Mouse (Mus musculus) hindlimb bud, embryonic 11.5 days (tissue): ENCODE data around the gene Plcg2.

ENCODE experiments used
- DNase-seq: peaks from one replicate; pipeline ENCODE4 v3.0.0-alpha.2; 2012; ENCODE audit warnings: low read depth, low spot score; ENCODE audit errors: extremely low spot score

The Plcg2 gene

DNA sequence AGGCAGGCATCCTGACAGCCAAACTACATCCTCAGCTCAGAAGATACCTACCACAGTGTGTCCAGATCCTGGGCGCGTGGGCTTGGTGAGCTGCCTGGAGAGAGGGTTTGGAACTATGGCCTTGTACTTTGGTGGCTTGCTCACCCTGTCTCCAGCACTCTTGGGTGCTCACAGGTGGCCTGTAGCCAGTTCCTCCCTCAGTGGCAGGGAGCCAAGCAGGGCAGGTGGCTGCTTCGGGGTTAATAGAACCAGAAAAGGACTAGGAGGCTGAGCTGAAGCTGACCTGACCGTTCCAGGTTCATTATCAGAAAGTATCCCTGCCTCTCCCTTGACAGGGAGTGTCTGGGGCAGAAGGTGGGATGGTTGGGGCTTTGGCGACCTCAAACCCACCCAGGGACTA lies 48.3 kb downstream of the Plcg2 start:
- no peak for DNase-seq

- DNase-seq = no peak
These were observed 49.9 kb downstream of the Plcg2 start for GRCm38 (mm10) chr8:117547945-117548344.

GRCm38 (mm10) chr8:117548453-117548852 lies 50.4 kb downstream of the Plcg2 start:
- no peak for DNase-seq

GRCm38 (mm10) chr8:117550529-117550928 lies 52.4 kb downstream of the Plcg2 start:
- no peak for DNase-seq

DNA sequence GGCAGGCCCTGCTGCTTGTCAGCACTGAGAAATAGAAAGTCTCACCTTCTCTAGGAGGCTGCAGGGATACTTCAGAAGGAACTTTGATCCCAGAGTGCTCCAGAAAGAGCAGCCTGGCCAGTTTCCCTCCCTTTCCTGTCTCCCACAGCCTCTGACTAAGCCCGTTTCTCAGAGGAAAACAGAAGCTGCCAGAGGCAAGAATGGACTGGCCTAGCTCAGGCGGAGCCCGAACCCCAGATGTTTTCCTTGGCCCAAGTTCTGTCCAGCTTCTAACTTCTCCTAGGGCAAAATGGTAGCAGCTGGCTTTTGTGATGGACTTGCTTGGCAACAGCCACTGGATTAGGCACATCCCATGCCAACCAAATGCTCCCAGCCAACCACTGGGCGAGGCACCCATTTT lies 62.9 kb downstream of the Plcg2 start:
- DNase-seq = no peak

DNA sequence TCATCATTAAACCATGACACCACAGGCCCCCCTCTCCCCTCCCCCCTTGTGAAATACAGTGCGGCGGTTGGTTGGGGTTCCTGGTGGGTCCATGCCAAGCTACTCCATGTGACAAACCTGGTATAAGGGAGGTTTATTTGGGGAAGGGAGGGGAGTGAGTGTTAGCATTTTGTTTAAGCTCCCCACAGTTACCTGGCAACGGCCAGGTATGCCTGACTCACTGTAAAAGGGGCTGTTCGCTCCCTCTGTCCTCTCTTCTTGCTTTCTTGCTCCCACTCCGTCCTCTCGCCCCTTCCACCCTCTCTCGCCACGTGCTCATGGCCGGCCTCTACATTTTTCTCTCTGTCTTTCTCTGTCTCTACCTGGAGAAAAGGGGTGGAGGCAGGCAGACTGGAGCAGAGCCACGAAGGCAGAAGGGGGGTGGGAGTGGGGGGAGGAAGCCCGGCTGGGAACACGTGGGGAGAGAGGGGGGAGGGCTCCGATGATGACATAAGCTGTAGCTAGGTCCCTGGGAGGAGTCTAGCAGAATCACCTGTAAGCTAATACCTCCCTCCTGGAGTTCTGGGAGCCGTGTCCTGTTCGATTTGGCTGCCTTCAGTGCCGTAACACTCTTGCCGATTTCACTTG lies 63.8 kb downstream of the Plcg2 start:
- DNase-seq = no peak

DNA sequence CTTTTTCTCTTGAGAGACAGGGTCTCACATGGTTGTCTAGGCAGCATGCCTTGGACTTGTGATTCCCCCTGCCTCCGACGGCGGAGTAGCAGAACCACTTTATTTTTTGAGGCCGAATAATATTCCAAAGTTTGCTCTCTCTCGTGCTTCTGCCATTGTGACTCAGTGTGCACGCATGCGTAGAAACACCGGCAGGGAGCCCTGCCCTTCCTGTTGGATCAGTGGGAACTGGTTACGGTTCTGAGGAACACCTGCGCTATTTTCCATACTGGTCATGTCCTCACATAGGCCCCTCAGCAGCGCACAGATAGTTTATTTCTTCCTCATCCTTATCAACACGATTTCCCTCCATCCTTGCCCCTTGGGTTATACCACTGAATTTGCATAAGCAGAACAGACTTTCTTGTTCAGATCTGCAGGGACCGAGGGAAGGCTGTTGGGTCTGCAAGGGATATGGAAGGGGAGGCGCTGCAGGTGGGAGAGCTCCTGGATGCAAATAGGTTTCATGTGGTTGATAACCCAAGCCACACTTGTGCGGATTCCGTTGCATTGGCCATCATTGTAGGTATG lies 64.4 kb downstream of the Plcg2 start:
- DNase-seq = no peak

DNA sequence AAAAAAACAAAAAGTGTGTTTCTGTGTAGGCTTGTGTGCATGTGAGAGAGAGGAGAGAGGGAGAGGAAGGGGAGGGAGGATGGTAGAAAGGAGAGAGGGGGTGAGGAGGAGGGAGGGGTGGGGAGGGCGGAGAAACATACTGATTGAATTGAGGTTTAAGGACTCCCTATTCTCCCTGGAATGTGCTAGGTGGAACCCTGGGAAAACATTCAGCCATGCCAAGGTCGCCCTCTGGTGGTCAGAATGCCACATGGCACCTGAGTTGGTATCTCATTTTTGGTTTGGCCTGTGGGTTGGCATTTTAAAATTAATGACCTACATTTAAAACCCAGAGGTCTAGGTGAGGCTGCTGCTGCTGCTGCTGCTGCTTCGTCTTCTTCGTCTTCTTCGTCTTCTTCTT lies 71.3 kb downstream of the Plcg2 start:
- DNase-seq = peak; percentile 85

DNA sequence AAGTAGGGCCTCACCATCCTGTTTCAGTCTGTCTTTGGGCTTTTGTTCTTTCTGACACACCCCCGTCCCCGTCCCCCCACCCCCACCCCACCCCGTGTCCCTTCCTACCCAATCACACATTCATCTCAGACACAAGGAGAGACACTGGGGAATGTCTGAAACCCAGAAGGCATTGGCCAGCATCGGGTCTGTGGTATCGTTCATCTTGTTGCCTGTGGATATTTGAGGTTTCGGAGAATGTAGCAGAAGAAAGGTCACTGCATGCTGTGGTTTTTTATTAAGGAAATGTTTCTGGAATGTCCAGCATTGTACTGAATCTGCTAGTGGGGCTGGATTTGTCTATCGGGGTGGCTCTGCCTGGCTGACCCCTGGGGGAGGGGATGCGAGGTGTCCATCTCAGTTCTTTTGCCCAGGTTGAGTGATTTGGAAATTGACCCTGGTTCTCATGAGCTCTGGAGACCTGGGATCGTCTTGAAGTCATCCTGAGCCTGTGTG lies 78.2 kb downstream of the Plcg2 start:
- no peak for DNase-seq

- no peak for DNase-seq
These were observed 79.0 kb downstream of the Plcg2 start for GRCm38 (mm10) chr8:117577059-117577458.

- no peak for DNase-seq
These were observed 79.8 kb downstream of the Plcg2 start for GRCm38 (mm10) chr8:117577883-117578282.

DNA sequence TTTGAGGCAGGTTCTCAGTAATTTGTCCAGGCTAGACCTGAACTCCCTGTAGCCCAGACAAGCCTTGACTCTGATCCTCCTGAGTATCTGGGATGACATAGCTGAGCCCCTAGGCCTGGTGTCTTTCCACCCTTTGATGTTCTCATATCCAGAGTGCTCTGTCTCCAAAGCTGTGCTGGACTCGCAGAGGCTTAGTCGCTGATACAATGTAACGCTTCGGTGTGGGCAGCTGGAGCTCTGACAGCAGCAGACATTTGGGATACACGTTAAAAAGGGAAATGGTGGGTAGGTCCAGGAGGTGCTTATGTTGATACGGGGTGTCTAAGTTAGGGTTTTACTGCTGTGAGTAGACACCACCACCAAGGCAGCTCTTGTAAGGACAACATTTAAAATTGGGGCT lies 80.8 kb downstream of the Plcg2 start:
- DNase-seq = no peak

- DNase-seq = no peak
These were observed 95.8 kb downstream of the Plcg2 start for GRCm38 (mm10) chr8:117593862-117594261.

DNA sequence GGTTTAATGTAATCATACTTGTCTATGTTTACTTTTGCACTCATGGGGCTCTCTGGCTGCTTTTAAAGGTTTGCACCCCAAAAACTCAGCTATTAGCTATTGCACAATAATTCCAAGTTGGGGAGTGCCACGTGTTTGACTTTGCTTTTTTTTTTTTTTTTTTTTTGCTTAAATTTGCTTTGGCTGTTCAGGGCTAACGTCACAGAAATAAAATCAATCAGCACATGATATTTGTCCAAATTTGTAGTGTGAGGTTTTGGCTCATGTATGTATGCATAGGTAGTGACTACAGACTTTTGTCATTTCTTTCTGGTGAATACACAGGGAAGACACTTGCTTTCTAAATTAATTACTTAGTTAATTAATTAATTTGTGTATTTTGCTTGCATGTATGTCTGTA lies 96.9 kb downstream of the Plcg2 start:
- no peak for DNase-seq

GRCm38 (mm10) chr8:117596777-117597176 lies 98.7 kb downstream of the Plcg2 start:
- DNase-seq = no peak

DNA sequence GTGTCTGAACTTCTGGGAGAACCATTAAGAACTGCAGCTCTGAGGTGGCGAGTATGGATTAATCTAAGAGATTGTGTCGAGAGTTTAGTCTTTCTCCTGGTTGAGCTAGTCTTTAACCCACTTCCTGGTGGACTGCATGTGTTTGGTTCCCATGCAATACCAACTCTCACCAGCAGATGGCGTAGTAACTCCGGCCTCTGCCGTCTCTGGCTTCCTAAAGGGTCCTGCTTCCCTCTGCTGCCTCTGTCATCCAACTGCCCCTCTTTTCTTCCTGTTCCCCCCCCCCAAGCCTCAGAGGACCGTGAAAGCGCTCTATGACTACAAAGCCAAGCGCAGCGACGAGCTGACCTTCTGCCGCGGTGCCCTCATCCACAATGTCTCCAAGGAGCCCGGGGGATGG lies 102.7 kb downstream of the Plcg2 start:
- no peak for DNase-seq

DNA sequence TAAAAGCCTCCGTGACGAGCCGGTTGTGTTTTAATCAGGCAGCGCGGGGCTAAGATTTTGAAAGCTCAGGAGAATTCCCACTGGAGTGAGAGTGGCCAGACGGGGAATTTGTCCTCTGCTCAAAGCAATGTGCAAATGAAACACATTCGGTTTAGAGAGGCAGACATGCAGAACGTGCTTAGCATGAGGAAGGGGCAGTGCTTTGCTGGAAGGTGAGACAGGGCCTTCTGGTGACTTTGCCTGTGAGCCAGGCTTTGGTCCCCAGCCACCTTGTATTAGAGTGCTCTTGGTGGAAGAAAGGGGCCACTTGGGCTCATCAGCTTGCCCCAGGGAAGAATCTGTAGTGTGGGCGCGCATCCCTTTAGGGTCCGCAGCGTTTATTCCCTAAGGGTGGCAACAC lies 106.0 kb downstream of the Plcg2 start:
- DNase-seq = no peak

DNA sequence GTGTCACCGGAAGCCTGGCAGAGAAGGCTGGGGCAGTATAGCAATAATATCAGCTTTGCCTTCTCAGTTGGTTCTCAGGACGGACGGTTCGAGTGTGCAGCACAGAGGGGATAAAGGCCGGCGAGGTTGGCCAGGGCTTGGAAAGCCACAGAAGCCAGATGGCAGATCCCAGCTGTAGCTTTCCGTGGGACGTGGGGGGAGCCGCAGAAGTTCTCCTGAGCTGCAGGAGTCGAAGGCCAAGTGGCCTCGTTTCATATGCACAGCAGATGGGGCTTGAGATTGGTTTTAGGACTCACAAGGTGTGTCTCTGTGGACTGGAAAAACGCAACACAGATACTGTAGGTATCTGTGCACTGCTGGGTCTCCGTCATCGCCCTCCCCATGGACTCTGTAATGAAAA lies 106.6 kb downstream of the Plcg2 start:
- no peak for DNase-seq

GRCm38 (mm10) chr8:117605201-117605600 lies 107.1 kb downstream of the Plcg2 start:
- DNase-seq = no peak

DNA sequence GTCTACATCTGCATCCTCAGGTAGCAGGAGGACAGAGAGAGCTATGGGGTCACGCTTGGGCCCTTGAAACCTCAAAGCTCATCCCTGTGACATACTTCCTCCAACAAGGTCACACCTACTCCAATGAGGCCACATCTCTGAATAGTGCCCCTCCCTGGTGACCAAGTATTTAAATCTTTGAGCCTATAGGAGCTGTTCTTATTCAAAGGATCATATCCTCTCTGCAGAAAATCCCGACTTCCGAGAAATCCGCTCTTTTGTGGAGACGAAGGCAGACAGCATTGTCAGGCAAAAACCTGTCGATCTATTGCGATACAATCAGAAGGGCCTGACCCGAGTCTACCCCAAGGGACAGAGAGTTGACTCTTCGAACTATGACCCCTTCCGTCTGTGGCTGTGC lies 112.4 kb downstream of the Plcg2 start:
- no peak for DNase-seq

DNA sequence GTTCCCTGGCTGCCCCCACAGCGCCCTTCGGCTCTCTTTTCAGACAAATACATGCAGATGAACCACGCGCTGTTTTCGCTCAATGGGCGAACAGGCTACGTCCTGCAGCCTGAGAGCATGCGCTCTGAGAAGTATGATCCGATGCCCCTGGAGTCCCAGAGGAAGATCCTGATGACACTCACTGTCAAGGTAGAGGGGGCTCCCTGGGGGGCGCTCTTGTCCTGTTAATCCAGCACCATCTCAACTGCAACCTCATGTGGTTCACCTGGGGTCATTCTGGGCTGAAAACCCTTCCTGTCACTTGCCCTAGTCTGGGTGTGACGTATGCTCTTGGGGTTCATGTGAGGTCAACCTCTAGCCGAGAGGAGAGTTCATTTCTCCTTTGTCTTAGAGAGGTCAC lies 114.8 kb downstream of the Plcg2 start:
- no peak for DNase-seq

- peak; percentile 28 for DNase-seq
These were observed 128.1 kb downstream of the Plcg2 start for GRCm38 (mm10) chr8:117626040-117626838.
